Mouse (Mus musculus): ENCODE measurements at regions not wholly inside any gene's neighbourhood (a gene's known extent, or its start where the extent isn't known, plus 50 kb on each side); places are given as distances from the start of the nearest gene placed in this dataset.

- H3K27me3 ChIP-seq (ENCODE audit: control insufficient read depth, insufficient read depth, low read length, poor library complexity, severe bottlenecking): no peaks in the 10 kb centered on the region
- no peak for DNase-seq (ENCODE audit: low read depth, low spot score)
Measured at GRCm38 (mm10) chr14:76684327-76684726, 127.6 kb upstream of the Serp2 start.

GRCm38 (mm10) chr14:76681581-76682377, 125.1 kb upstream of the Serp2 start:
- H3K36me3 ChIP-seq (ENCODE audit: control insufficient read depth, insufficient read depth, low read length, poor library complexity, severe bottlenecking): no peaks in the 10 kb centered on the region
- no peaks in the 10 kb centered on the region for H3K27me3 ChIP-seq (ENCODE audit: control insufficient read depth, insufficient read depth, low read length, poor library complexity, severe bottlenecking)
- DNase-seq (ENCODE audit: low read depth, low spot score): no peak

More at GRCm38 (mm10) chr14:76684327-76684726, 127.6 kb upstream of the Serp2 start:
- no peaks in the 10 kb centered on the region for H3K36me3 ChIP-seq (ENCODE audit: control insufficient read depth, insufficient read depth, low read length, poor library complexity, severe bottlenecking)

DNA sequence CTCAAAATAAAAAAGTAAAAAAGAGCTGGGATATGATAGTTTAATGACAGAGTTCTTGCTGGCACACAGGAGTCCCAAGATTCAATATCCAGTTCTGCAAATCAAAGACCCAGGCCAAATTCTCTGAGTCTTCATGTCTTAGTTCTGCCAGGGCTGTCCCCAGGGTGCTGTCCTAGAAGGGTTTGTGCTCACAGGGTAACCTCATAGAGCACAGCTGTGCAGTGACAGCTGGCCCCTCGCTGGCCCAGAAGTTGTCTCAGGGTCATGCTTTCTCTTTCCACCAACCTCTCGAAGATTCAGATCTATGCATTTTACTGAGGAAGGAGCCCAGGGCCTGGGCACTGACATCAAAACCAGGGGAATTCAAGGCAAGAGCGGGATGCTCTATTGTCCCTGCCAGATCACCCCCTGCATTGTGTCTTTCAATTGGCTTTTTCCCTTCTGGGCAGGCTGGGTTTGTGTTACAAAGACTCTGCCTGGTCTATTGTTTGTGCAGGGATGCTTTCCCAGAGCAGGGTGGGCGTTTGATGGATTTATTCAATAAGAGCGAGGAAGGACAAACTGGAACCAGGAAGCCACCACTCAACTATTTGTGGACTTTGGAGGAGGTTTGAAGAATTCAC, 121.9 kb upstream of the Serp2 start:
- Histone ChIP-seq H3K36me3 (ENCODE audit: control insufficient read depth, insufficient read depth, low read length, poor library complexity, severe bottlenecking) (no peaks in the 10 kb centered on the region), H3K27me3 (ENCODE audit: control insufficient read depth, insufficient read depth, low read length, poor library complexity, severe bottlenecking) (no peaks in the 10 kb centered on the region)
- DNase-seq (ENCODE audit: low read depth, low spot score): no peak

- DNase-seq (ENCODE audit: low read depth, low spot score): no peak
Measured at GRCm38 (mm10) chr14:76674949-76675348, 118.3 kb upstream of the Serp2 start.

GRCm38 (mm10) chr14:76673671-76674331, 117.1 kb upstream of the Serp2 start:
- H3K36me3 ChIP-seq (ENCODE audit: control insufficient read depth, insufficient read depth, low read length, poor library complexity, severe bottlenecking): no peaks in the 10 kb centered on the region
- H3K27me3 ChIP-seq (ENCODE audit: control insufficient read depth, insufficient read depth, low read length, poor library complexity, severe bottlenecking): no peaks in the 10 kb centered on the region
- DNase-seq (ENCODE audit: low read depth, low spot score): peak; percentile 76

More at GRCm38 (mm10) chr14:76674949-76675348, 118.3 kb upstream of the Serp2 start:
- Histone ChIP-seq H3K27me3 (ENCODE audit: control insufficient read depth, insufficient read depth, low read length, poor library complexity, severe bottlenecking) (no peaks in the 10 kb centered on the region), H3K36me3 (ENCODE audit: control insufficient read depth, insufficient read depth, low read length, poor library complexity, severe bottlenecking) (no peaks in the 10 kb centered on the region)

DNA sequence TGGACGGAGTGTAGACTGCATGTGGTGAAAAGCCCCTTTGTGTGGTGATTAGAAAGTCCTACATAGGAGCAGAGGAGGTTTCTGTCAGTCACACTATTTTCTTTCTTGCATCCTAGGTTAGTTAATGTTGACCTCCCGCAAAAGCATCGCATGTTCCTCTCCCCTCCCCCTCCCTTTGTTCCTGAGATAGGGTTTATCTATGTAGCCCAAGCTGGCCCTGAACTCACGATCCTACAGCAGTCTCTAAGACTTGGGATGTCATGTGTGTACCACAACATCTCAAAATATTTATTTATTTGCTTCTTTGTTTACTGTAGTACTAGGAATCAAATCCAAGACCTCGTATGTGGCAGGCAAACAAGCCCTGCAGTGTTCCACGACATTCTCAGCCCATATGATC, 116.2 kb upstream of the Serp2 start:
- Histone ChIP-seq H3K36me3 (ENCODE audit: control insufficient read depth, insufficient read depth, low read length, poor library complexity, severe bottlenecking) (no peaks in the 10 kb centered on the region), H3K27me3 (ENCODE audit: control insufficient read depth, insufficient read depth, low read length, poor library complexity, severe bottlenecking) (no peaks in the 10 kb centered on the region)
- DNase-seq (ENCODE audit: low read depth, low spot score): no peak

- no peak for DNase-seq (ENCODE audit: low read depth, low spot score)
- no peaks in the 10 kb centered on the region for H3K27me3 ChIP-seq (ENCODE audit: control insufficient read depth, insufficient read depth, low read length, poor library complexity, severe bottlenecking)
- no peaks in the 10 kb centered on the region for H3K36me3 ChIP-seq (ENCODE audit: control insufficient read depth, insufficient read depth, low read length, poor library complexity, severe bottlenecking)
Measured at GRCm38 (mm10) chr14:76672442-76672841, 115.8 kb upstream of the Serp2 start.

DNA sequence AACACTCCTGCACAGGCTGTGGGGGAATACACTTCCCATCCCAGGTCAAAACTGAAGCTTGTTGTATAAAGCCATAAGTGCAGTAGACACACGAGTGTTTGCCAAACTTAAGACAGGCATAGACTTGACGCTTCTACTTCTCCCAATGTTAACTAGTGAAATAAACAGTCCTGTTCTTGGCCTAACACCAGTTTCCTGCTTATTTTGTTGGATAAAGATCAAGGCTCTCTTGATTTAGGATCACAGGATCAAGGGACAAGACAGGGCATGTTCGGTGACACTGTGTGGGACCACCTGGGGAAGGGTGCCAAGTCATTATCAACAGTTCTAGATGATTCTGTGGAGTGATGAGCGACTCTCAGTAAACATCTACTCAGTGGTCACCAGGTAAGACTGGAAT, 114.3 kb upstream of the Serp2 start:
- no peaks in the 10 kb centered on the region for H3K36me3 ChIP-seq (ENCODE audit: control insufficient read depth, insufficient read depth, low read length, poor library complexity, severe bottlenecking)
- DNase-seq (ENCODE audit: low read depth, low spot score): no peak

DNA sequence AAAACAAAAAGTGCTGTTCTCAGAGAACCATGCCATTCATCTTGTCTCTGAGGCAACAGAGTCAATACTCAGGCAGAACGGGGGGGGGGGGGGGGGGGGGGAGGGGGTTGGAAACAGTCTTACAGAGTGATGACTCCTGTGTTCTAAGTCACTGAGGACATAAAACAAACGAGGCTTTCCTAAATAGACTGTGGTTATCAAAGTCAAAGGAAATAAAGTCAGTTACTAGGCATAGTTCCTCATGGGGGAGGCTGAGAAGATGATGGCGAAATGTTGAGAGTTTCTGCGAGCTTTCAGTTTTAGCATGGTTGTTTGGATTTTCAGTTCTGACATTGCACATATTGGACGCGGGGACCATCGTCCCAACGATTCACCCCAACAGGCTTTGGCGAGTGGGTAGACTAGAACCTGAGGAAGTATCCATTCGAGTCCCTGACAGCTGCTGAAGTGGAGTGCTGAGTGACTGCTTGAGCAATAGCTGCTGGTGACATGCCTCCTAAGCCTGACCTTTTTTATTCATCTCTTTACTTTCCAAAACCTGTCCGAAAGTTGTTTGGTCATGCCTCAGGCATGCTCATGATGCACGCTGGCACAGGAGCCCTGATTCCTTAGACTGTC, 109.2 kb upstream of the Serp2 start:
- DNase-seq (ENCODE audit: low read depth, low spot score): peak; percentile 14
- Histone ChIP-seq H3K27me3 (ENCODE audit: control insufficient read depth, insufficient read depth, low read length, poor library complexity, severe bottlenecking) (no peaks in the 10 kb centered on the region), H3K36me3 (ENCODE audit: control insufficient read depth, insufficient read depth, low read length, poor library complexity, severe bottlenecking) (no peaks in the 10 kb centered on the region)

More for the DNA sequence above, 114.3 kb upstream of the Serp2 start:
- no peaks in the 10 kb centered on the region for H3K27me3 ChIP-seq (ENCODE audit: control insufficient read depth, insufficient read depth, low read length, poor library complexity, severe bottlenecking)

DNA sequence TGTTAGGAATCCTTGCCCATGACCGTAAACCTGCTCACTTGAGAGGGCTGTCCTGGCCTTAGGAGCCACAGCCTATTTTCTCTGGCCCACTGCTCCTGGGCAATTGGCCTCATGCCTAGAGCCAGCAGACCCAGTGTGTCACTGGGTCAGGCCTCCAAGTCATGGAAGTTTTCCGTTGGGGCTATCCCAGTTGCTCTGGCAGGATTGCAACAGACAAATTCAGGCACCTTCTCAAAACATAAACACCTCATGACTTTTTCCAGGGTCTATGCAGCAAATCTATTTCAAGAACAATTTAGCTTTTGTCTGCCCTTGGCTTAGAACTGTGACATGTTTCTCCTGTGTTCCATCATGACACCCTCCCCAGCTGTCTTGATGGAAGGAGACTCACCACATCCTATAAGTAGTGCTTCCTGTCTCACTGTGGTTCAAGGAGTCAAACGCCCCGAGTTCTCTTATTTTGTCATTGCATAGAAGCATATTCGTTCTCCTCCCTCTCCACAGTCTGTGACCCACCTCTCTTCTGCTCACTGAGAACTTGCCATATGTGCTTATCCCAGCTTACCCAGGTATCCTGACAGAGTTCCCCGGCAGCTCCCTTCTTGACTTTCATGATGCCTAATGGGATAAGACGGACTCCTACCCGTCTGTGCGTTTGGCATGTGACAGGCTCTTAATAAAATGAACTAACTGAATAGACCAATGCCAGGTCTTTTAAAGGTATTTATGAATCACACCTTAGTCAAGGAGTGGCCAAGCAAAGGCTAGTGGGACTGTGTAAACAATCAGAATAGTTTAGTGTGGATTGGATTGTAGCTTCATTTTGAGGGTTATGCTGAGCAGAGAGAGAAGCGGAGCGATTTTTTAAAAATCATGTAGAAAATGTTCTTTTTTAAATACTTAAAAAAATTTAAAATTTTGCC, 108.2 kb upstream of the Serp2 start:
- peak; percentile 24 for DNase-seq (ENCODE audit: low read depth, low spot score)
- no peaks in the 10 kb centered on the region for H3K36me3 ChIP-seq (ENCODE audit: control insufficient read depth, insufficient read depth, low read length, poor library complexity, severe bottlenecking)
- H3K27me3 ChIP-seq (ENCODE audit: control insufficient read depth, insufficient read depth, low read length, poor library complexity, severe bottlenecking): no peaks in the 10 kb centered on the region

DNA sequence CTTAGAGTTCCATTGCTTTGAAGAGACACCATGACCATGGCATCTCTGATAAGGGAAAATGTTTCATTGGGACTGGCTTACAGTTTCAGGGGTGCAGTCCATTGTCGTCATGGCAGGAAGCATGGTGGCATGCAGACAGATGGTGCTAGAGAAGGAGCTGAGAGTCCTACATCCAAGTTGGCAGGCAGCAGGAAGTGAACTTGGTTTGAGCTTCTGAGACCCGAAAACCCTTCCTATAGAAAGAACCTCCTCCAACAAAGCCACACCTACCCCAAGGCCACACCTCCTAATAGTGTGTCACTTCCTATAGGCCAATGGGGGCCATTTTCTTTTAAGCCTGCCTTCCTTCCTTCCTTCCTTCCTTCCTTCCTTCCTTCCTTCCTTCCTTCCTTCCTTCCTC, 107.1 kb upstream of the Serp2 start:
- no peaks in the 10 kb centered on the region for H3K27me3 ChIP-seq (ENCODE audit: control insufficient read depth, insufficient read depth, low read length, poor library complexity, severe bottlenecking)
- DNase-seq (ENCODE audit: low read depth, low spot score): no peak
- H3K36me3 ChIP-seq (ENCODE audit: control insufficient read depth, insufficient read depth, low read length, poor library complexity, severe bottlenecking): no peaks in the 10 kb centered on the region

GRCm38 (mm10) chr14:76662871-76663270, 106.2 kb upstream of the Serp2 start:
- Histone ChIP-seq H3K36me3 (ENCODE audit: control insufficient read depth, insufficient read depth, low read length, poor library complexity, severe bottlenecking) (no peaks in the 10 kb centered on the region), H3K27me3 (ENCODE audit: control insufficient read depth, insufficient read depth, low read length, poor library complexity, severe bottlenecking) (no peaks in the 10 kb centered on the region)
- DNase-seq (ENCODE audit: low read depth, low spot score): no peak

DNA sequence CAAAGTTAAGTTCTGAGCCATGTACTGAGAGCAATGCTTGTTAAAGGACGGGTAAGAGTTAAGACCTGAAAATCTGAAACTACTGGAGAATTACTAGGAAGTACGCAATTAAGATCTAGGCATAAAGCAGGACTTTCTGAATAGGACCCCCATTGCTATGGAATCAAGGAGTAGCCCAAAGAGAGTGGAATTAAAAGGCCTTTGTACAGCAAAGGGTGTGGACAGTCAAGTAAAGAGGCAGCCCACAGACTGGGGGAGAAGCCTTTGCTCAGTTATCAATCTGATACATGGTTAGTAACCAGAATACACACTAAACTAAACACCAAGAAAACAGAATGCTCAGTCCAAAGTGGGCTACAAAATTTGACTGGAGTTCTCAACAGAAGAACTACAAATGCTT, 104.2 kb upstream of the Serp2 start:
- DNase-seq (ENCODE audit: low read depth, low spot score): no peak
- H3K27me3 ChIP-seq (ENCODE audit: control insufficient read depth, insufficient read depth, low read length, poor library complexity, severe bottlenecking): no peaks in the 10 kb centered on the region
- no peaks in the 10 kb centered on the region for H3K36me3 ChIP-seq (ENCODE audit: control insufficient read depth, insufficient read depth, low read length, poor library complexity, severe bottlenecking)

DNA sequence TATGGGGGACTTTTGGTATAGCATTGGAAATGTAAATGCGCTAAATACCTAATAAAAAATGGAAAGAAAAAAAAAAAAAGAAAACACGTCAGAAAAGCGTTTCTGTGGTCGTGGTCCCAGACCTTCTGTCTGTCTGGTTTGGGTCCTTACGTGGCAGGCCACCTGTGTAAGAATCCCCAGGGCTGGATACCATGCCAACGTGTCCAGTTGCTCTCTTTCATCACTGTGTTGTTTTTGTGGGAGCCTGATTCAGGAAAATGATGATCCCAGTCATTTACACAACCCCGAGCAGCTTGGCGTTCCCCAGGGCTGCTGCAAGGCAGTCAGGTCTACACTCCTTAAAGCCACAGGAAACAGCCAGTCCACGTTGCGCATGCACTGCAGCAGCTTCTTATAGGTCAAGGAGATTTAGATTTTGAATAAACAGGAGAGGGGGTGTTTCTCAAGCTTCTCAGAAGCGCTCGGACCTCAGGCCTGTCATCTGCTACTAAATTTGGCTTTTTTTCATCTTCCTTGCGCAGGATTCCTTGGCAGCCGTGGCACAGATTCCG, 102.3 kb upstream of the Serp2 start:
- no peaks in the 10 kb centered on the region for H3K27me3 ChIP-seq (ENCODE audit: control insufficient read depth, insufficient read depth, low read length, poor library complexity, severe bottlenecking)
- H3K36me3 ChIP-seq (ENCODE audit: control insufficient read depth, insufficient read depth, low read length, poor library complexity, severe bottlenecking): no peaks in the 10 kb centered on the region
- DNase-seq (ENCODE audit: low read depth, low spot score): no peak
